Mouse (Mus musculus) cortical plate, adult 2 months (tissue): ENCODE results near the gene Cnn2.
"Not testable (repeated sequence)": the region's sequence is repeated elsewhere in the genome, so short reads cannot be mapped to it uniquely, and the experiment has no call there.

Source experiments
- CTCF ChIP-seq: fragments of 200-500 bp; IDR thresholded peaks from 2 replicates; pipeline ENCODE4 v1.5.1; 2011; ENCODE audit warnings: mild to moderate bottlenecking, control low read depth, low read length; ENCODE audit not compliant: insufficient read depth; ENCODE audit errors: extremely low read depth
- POLR2A ChIP-seq: fragments of 200-500 bp; IDR thresholded peaks from 2 replicates; pipeline ENCODE4 v1.6.1; 2011; ENCODE audit warnings: mild to moderate bottlenecking, low read length, control low read depth; ENCODE audit not compliant: insufficient read depth; ENCODE audit errors: extremely low read depth

DNA sequence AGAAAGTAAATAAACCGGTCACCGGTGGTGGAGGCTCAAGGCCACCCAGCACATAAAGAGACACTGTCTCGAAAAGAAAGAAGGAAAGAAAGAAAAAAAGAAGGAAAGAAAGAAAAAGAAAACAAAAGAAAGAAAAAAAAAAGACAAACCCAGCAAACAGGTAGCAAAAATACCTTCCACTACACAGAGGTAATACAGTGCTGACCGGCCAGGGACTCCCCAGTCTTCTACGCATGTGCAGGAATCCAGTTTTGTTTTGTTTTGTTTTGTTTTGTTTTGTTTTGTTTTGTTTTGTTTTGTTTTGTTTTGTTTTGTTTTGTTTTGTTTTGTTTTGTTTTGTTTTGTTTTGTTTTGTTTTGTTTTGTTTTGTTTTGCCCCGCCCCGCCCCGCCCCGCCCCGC is 29.0 kb upstream of the Cnn2 start:
- TF ChIP-seq CTCF, POLR2A: not testable (repeated sequence)
